Mouse (Mus musculus): ENCODE data around the gene Il4i1.

Gene Il4i1

GRCm38 (mm10) chr7:44815721-44816469 is at the start of gene Il4i1, which contains the start of gene Nup62:
TSS of gene Il4i1 (plus strand) at chr7:44816387.
TSS of gene Nup62 (plus strand) at chr7:44816088.
- peak; percentile 99 for DNase-seq

- no peak for DNase-seq
Observed at GRCm38 (mm10) chr7:44768129-44768528, 48.1 kb upstream of the Il4i1 start.

GRCm38 (mm10) chr7:44770046-44770578 is 46.1 kb upstream of the Il4i1 start:
- DNase-seq, result peak; percentile 79

DNA sequence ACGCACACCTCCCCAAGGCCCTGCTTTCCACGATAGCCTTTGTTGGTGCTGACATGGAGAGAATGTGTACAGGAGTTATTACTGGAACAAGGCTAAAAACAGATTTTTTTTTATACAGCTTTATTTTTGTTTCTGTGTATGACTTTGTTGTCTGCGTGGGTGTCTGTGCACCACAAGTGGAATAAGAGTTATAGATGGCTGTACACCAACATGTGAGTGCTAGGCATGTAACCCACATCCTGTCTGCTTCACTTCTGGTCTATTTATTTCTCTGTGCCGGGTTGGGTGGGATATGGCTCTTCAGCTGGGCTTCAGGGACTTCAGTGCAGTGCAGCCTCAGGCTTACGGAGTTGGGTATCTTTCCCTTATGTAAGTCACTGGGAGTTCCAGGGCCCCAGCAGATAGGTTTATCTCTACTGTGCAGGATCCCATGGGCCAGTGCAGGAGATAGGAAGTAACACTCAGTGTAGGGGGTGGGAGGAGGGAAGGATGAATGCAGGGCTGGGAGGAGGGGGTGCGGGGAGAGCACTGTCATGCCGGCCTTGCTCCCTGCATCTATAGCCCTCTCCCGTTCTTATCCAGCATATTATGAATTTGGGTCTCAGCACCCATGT is 43.5 kb upstream of the Il4i1 start:
- no peak for DNase-seq

DNA sequence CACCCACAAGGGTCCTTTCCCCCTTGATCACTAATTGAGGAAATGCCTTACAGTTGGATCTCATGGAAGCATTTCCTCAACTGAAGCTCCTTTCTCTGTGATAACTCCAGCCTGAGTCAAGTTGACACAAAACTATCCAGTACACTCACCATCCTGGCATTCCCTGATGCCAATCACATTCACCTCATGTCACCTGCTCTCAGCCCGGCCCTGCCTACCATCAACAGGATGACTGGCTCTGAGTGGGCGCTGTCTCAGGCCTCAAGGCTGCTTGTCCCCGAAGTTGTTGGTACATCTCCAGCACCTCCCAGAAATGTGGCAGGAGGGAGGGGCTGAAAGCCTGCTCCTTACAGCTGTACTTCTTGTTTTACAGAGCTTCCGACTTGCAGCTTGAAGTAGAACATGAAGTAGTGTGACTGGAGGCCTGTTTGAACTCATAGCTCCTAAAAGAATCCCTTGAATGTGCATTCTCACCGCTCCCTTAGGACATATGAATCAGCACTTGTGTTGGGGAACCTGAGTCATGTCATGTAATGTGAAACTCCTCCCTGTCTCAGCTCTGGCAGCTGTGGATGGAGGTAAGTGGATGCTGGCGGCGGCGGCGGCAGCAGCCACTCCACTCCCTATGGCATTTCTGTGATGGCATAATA is 39.2 kb upstream of the Il4i1 start:
- peak; percentile 16 for DNase-seq

DNA sequence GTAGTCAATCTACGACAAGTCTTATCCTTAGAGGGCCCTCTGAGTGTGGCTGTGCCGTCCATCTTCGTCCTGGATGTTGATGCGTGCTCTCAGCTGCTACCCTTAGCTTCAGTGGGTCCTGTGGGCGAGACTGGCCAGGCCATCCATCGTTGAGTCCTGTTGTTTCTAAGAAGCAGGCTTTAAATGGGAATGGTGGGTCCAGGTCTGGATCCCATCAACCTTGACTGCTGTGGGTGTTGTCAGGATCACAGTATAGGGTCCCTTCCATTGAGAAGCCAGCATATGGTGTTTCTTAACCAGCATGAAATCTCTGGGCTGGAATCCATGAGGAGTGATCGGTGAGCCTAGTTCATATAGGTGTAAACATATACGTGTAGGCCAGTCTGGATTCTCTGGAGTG is 36.1 kb upstream of the Il4i1 start:
- DNase-seq, result no peak

GRCm38 (mm10) chr7:44789531-44789930 is 26.7 kb upstream of the Il4i1 start:
- no peak for DNase-seq

DNA sequence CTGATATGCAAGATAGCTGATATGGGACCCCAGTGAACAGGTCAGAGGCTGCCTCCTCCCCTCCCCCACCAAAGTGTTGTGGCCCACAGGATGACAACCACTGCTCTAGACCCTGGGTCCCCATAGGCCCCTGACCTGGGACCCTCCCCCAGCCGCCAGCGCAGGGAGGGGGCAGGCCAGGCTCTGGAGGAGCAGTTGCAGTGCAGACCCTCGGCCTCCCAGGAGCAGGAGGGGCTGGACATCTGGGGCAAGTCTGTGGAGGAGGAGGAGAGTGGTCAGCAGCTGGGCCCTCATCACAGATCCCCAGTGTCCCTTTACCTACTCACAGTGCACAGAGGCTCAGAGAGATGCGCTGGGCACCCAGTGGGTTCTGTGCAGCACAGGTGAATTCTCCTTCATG is 26.1 kb upstream of the Il4i1 start:
- no peak for DNase-seq

- DNase-seq, result no peak
Observed at GRCm38 (mm10) chr7:44792781-44793180, 23.4 kb upstream of the Il4i1 start.

DNA sequence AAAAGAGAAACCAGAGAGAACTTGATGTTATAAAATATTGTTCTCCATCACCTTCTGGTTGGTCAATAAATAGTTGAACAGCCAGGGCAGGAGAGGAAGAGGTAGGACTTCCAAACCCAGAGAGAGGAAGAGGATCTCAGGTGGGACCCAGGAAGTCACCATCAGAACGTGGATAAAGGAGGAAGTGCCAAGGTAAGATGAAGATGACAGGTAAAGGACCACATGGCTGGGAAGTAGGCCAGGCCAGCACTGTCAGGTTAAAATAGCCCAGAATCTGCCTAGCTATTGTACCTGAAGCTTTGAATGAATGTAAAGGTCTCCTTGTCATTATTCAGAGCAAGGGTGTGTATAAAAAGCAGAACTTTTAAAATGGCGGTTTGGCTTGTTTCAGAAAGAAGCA is 7.3 kb upstream of the Il4i1 start:
- DNase-seq, result no peak

- no peak for DNase-seq
Observed at GRCm38 (mm10) chr7:44809466-44809865, 6.7 kb upstream of the Il4i1 start.

DNA sequence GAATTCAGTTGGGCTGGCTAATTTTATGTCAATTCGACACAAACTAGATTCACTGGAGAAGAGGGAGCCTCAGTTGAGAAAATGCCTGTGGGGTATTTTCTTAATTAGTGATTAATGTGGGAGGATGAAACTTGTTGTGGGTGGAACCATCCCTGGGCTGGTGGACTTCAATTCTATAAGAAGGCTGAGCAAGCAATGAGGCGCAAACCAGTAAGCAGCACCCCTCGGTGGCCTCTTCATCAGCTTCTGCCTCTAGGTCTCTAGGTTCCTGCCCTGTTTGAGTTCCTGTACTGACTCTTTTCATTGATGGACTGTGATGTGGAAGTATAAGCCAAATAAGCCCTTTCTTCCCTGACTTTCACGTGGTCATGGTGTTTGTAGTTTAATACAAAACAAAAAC is 5.8 kb upstream of the Il4i1 start:
- no peak for DNase-seq

GRCm38 (mm10) chr7:44810819-44811557 is 5.2 kb upstream of the Il4i1 start:
- DNase-seq, result no peak

DNA sequence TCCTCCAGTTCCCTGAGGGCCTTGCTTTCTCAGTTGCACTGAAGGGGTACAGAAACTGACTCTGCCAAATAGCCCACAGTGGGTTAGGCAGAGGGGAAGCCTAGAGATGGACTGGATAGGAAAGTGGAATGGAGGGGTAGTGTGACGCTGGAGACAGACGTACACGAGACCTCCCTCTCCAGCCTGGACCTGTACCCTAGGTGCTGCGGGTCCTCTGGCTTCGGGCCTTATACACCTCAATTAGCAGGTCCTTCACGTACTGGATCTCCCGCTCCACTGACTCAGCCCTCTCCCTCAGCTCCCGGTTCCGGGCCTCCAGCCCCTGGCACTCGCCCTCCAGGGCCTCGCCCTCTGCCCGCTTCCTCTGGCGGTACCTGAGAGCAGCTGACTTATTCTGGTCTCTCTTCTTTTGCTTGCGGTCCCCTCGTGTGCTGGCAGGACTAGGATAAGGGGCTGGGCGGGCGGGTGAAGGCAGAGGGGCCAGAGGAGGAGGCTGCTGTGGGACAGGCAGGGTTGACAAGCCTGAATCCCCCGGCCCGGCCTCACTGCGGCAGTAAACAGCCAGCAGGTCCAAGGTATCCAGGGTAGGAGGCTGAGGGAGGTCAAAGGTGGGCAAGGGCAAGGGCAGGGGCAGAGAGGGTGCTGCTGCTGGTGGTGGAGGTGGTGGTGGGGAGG is 3.4 kb upstream of the Il4i1 start:
- DNase-seq, result no peak

DNA sequence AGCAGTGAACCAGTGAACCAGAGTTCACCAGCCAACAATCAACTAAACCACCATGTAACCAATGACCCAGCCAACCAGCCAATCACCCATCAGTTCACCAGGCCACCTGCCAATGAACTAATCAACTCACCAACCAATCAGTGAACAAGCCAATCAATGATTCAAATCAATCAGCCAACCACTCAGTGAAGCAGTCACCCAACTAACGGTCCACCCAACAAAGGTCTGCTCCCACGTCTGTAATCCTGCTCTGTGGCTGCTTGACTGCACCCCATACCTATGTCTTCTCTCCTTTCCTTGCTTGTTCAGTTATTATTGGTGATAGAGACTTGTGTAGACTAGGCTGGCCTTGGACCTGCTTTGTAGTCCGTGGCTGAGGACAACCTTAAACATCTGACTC is 2.2 kb upstream of the Il4i1 start:
- DNase-seq, result no peak

DNA sequence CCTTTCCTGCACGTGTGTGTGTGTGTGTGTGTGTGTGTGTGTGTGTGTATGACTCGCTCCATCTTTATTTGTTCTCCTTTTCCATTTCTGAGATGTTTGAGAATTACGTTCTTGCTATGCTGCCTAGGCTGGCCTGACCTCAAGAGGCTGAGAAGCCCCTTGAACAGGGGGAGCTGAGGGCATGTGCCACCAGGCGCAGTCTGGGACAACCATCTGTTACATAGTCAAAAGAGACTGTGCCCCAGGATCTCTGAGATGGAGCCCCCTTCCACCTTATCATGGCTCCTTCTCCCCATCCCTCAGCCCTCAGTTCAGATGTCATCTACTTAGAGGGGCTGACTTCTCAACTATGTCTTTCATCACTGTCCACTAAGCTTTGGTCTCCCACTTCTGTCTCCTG is 1.8 kb upstream of the Il4i1 start:
- DNase-seq, result no peak

GRCm38 (mm10) chr7:44814952-44815553 is 1.1 kb upstream of the Il4i1 start:
- no peak for DNase-seq

DNA sequence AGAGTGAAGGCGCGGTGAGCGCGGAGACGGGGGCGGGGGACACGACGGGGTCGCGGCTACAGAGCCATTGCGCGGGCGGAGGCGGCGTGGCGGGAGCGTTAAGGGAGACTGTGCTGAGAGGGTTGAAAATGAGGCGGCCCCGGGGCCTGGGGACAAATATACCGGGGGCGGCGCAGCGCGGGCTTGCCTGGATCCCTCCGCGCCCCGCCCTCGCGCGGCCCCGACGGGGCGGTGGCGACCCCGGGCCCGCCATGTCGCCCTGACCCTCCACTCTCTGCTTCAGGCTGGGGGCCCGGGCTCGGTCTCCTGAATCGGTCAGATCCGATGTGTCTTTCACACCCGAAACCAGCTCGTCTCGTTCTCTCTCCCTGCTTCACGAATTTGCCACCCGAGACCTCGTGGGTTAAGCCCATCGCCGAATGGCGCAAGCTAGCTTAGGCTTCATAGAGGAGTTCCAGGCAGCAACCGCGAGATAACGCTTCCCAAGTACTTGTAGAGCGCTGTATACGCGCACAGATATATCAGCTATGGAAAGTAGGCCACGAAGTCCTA is 359 bp downstream of the Il4i1 start, which contains the start of gene Atf5:
Gene Atf5, minus strand, starts transcription at position 189 of the 552 bp plus-strand sequence.
- peak; percentile 52 for DNase-seq

GRCm38 (mm10) chr7:44817441-44817840 is 1.3 kb downstream of the Il4i1 start:
- peak; percentile 2 for DNase-seq

- DNase-seq, result peak; percentile 51
Observed at GRCm38 (mm10) chr7:44818164-44818563, 2.0 kb downstream of the Il4i1 start.

DNA sequence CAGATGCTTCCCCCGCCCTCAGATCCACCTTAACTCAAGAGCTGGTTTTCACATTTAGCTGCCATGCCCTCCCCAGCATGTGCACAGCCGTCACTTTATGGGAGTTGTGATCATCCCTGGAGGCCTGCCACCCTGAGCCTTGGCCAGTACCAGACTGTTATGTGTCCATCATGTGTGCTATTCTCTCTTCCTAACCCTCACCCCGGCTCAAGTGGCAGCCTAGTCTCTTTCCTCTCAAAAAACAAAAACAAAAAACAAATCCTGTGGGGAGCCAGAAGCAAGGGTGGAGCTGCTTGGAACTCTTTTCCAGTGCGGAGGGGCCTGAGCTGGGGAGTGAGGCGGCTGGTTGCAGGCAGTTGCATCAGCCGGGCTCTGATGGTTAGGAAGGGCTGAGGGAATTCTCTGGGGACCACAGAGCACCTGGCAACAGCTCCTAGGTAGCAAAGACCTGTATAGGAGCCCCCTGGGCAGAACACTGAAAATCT is 2.6 kb downstream of the Il4i1 start:
- DNase-seq, result peak; percentile 67
